Mouse (Mus musculus): ENCODE measurements around the gene 1110032F04Rik. TPM values are rescaled to one million over a fixed set of nuclear protein-coding genes. Genes with fewer than 3 reads are reported as not detected.

1110032F04Rik gene
- 2.3 and 2.9 TPM in 2 replicates for polyA plus RNA-seq (2015; fragmentation: Nextera tagmentation; extraction: Ambion mirVana)

GRCm38 (mm10) chr3:68869211-68869690 is at the start of gene 1110032F04Rik:
TSS of gene 1110032F04Rik (plus strand) at chr3:68869586.
- H3K27ac ChIP-seq = peak within 1 kb of the TSS; percentile 79
- peak; percentile 88 for ATAC-seq (ENCODE audit: low FRiP score)
- WGBS = 0% methylated on average over 60 of the region's 62 CpGs

GRCm38 (mm10) chr3:68821406-68821805 is 48.0 kb upstream of the 1110032F04Rik start:
- H3K27ac ChIP-seq = no peak overlapping the region
- peaks cover 29% of the 10 kb centered on the region for H3K4me1 ChIP-seq (replicated peaks)
- WGBS = 65% methylated on average over 4 of the region's 4 CpGs
- H3K4me2 ChIP-seq = no peak overlapping the region
- no peak overlapping the region for H3K4me3 ChIP-seq
- H3K36me3 ChIP-seq = no peaks in the 10 kb centered on the region
- no peak overlapping the region for H3K9ac ChIP-seq
- H3K27me3 ChIP-seq = no peaks in the 10 kb centered on the region
- H3K9me3 ChIP-seq = no peaks in the 10 kb centered on the region
- no peak for ATAC-seq (ENCODE audit: low FRiP score)

More at GRCm38 (mm10) chr3:68869211-68869690, at the start of gene 1110032F04Rik:
- Histone ChIP-seq H3K36me3 (no peaks in the 10 kb centered on the region), H3K4me3 (peak within 1 kb of the TSS; percentile 73), H3K27me3 (peaks cover 28% of the 10 kb centered on the region), H3K9me3 (no peaks in the 10 kb centered on the region), H3K4me1 (replicated peaks) (peaks cover 14% of the 10 kb centered on the region), H3K4me2 (peak within 1 kb of the TSS; percentile 94), H3K9ac (peak within 1 kb of the TSS; percentile 80)

- no peak overlapping the region for H3K4me3 ChIP-seq
- H3K4me2 ChIP-seq = no peak overlapping the region
- 17% methylated on average over 5 of the region's 5 CpGs for WGBS
- no peaks in the 10 kb centered on the region for H3K27me3 ChIP-seq
- no peaks in the 10 kb centered on the region for H3K36me3 ChIP-seq
- no peaks in the 10 kb centered on the region for H3K9me3 ChIP-seq
- peaks cover 29% of the 10 kb centered on the region for H3K4me1 ChIP-seq (replicated peaks)
- no peak overlapping the region for H3K27ac ChIP-seq
- H3K9ac ChIP-seq = no peak overlapping the region
- ATAC-seq (ENCODE audit: low FRiP score) = peak; percentile 69; the same call in 1 of the 2 replicates
These were observed 47.5 kb upstream of the 1110032F04Rik start for GRCm38 (mm10) chr3:68821926-68822341.

- no peaks in the 10 kb centered on the region for H3K36me3 ChIP-seq
- 62% methylated on average over 15 of the region's 15 CpGs for WGBS
- peaks cover 29% of the 10 kb centered on the region for H3K4me1 ChIP-seq (replicated peaks)
- peak; percentile 81 for ATAC-seq (ENCODE audit: low FRiP score)
- H3K9ac ChIP-seq = no peak overlapping the region
- H3K9me3 ChIP-seq = no peaks in the 10 kb centered on the region
- H3K4me2 ChIP-seq = no peak overlapping the region
- peak overlapping the region; percentile 2; the same call in 1 of the 2 replicates for H3K27ac ChIP-seq
- no peaks in the 10 kb centered on the region for H3K27me3 ChIP-seq
- H3K4me3 ChIP-seq = no peak overlapping the region
These were observed 45.3 kb upstream of the 1110032F04Rik start for GRCm38 (mm10) chr3:68823876-68824764.

- H3K4me2 ChIP-seq = no peak overlapping the region; the same call in 1 of the 2 replicates
These were observed 44.7 kb upstream of the 1110032F04Rik start for GRCm38 (mm10) chr3:68824765-68825090.

GRCm38 (mm10) chr3:68825151-68825550 is 44.2 kb upstream of the 1110032F04Rik start:
- Histone ChIP-seq H3K9me3 (no peaks in the 10 kb centered on the region), H3K27ac (peak overlapping the region; percentile 58), H3K36me3 (no peaks in the 10 kb centered on the region), H3K9ac (no peak overlapping the region), H3K4me2 (no peak overlapping the region; the same call in 1 of the 2 replicates), H3K4me1 (replicated peaks) (peaks cover 29% of the 10 kb centered on the region), H3K27me3 (no peaks in the 10 kb centered on the region), H3K4me3 (no peak overlapping the region)
- ATAC-seq (ENCODE audit: low FRiP score) = peak; percentile 38; the same call in 1 of the 2 replicates
- 57% methylated on average over 8 of the region's 8 CpGs for WGBS

More at GRCm38 (mm10) chr3:68824765-68825090, 44.7 kb upstream of the 1110032F04Rik start:
- peak; percentile 80 for ATAC-seq (ENCODE audit: low FRiP score)
- 48% methylated on average over 2 of the region's 2 CpGs for WGBS
- Histone ChIP-seq H3K9me3 (no peaks in the 10 kb centered on the region), H3K36me3 (no peaks in the 10 kb centered on the region), H3K27ac (peak overlapping the region; percentile 58), H3K4me3 (no peak overlapping the region), H3K9ac (no peak overlapping the region), H3K4me1 (replicated peaks) (peaks cover 29% of the 10 kb centered on the region), H3K27me3 (no peaks in the 10 kb centered on the region)

- no peak overlapping the region for H3K4me2 ChIP-seq
- no peak for ATAC-seq (ENCODE audit: low FRiP score)
- no peak overlapping the region for H3K9ac ChIP-seq
- no peaks in the 10 kb centered on the region for H3K36me3 ChIP-seq
- H3K9me3 ChIP-seq = no peaks in the 10 kb centered on the region
- no peak overlapping the region for H3K4me3 ChIP-seq
- no peak overlapping the region for H3K27ac ChIP-seq
- WGBS = 90% methylated on average over 5 of the region's 5 CpGs
- peaks cover 21% of the 10 kb centered on the region for H3K4me1 ChIP-seq (replicated peaks)
- no peaks in the 10 kb centered on the region for H3K27me3 ChIP-seq
These were observed 41.7 kb upstream of the 1110032F04Rik start for GRCm38 (mm10) chr3:68827671-68828070.

GRCm38 (mm10) chr3:68829944-68830343 is 39.4 kb upstream of the 1110032F04Rik start:
- Histone ChIP-seq H3K27me3 (no peaks in the 10 kb centered on the region), H3K9me3 (no peaks in the 10 kb centered on the region), H3K9ac (no peak overlapping the region), H3K4me3 (no peak overlapping the region), H3K36me3 (no peaks in the 10 kb centered on the region), H3K4me2 (no peak overlapping the region), H3K27ac (no peak overlapping the region), H3K4me1 (replicated peaks) (peaks cover 6% of the 10 kb centered on the region; the same call in 1 of the 2 replicates)
- 88% methylated on average over 3 of the region's 3 CpGs for WGBS
- no peak for ATAC-seq (ENCODE audit: low FRiP score)

- ATAC-seq (ENCODE audit: low FRiP score) = peak; percentile 83
- Histone ChIP-seq H3K9ac (no peak overlapping the region), H3K4me2 (no peak overlapping the region), H3K4me1 (replicated peaks) (peaks cover 9% of the 10 kb centered on the region; the same call in 1 of the 2 replicates), H3K27me3 (no peaks in the 10 kb centered on the region), H3K27ac (no peak overlapping the region), H3K4me3 (no peak overlapping the region), H3K9me3 (no peaks in the 10 kb centered on the region), H3K36me3 (no peaks in the 10 kb centered on the region)
- WGBS = 55% methylated on average over 6 of the region's 6 CpGs
These were observed 32.4 kb upstream of the 1110032F04Rik start for GRCm38 (mm10) chr3:68836857-68837499.

GRCm38 (mm10) chr3:68840206-68840605 is 29.2 kb upstream of the 1110032F04Rik start:
- H3K4me1 ChIP-seq (replicated peaks) = peaks cover 9% of the 10 kb centered on the region; the same call in 1 of the 2 replicates
- no peak overlapping the region for H3K4me2 ChIP-seq
- 50% methylated on average over 4 of the region's 4 CpGs for WGBS
- H3K36me3 ChIP-seq = no peaks in the 10 kb centered on the region
- H3K27ac ChIP-seq = no peak overlapping the region
- H3K9ac ChIP-seq = no peak overlapping the region
- ATAC-seq (ENCODE audit: low FRiP score) = no peak
- no peaks in the 10 kb centered on the region for H3K9me3 ChIP-seq
- H3K27me3 ChIP-seq = no peaks in the 10 kb centered on the region
- H3K4me3 ChIP-seq = no peak overlapping the region

GRCm38 (mm10) chr3:68844025-68844424 is 25.4 kb upstream of the 1110032F04Rik start:
- Histone ChIP-seq H3K4me2 (no peak overlapping the region), H3K4me3 (no peak overlapping the region), H3K27me3 (no peaks in the 10 kb centered on the region), H3K9me3 (no peaks in the 10 kb centered on the region), H3K27ac (no peak overlapping the region), H3K4me1 (replicated peaks) (no peaks in the 10 kb centered on the region), H3K36me3 (no peaks in the 10 kb centered on the region), H3K9ac (no peak overlapping the region)
- ATAC-seq (ENCODE audit: low FRiP score) = no peak
- 91% methylated on average over 4 of the region's 4 CpGs for WGBS

- ATAC-seq (ENCODE audit: low FRiP score) = no peak
- no peaks in the 10 kb centered on the region for H3K4me1 ChIP-seq (replicated peaks)
- H3K4me3 ChIP-seq = no peak overlapping the region
- H3K27ac ChIP-seq = no peak overlapping the region
- H3K9ac ChIP-seq = no peak overlapping the region
- no peaks in the 10 kb centered on the region for H3K36me3 ChIP-seq
- no peaks in the 10 kb centered on the region for H3K27me3 ChIP-seq
- 72% methylated on average over 3 of the region's 3 CpGs for WGBS
- H3K4me2 ChIP-seq = no peak overlapping the region
- no peaks in the 10 kb centered on the region for H3K9me3 ChIP-seq
These were observed 21.1 kb upstream of the 1110032F04Rik start for GRCm38 (mm10) chr3:68848323-68848722.
